Mouse (Mus musculus): ENCODE measurements around the gene Helq. TPM values are rescaled to one million over a fixed set of nuclear protein-coding genes. Genes with fewer than 3 reads are reported as not detected.

Helq gene
- polyA plus RNA-seq, 1 experiment from 2014 or later: 25.3 TPM

GRCm38 (mm10) chr5:100719235-100720088 is 78.9 kb downstream of the Helq start, which contains the start of gene Hpse:
Gene Hpse, minus strand, starts transcription at chr5:100719716.
- Histone ChIP-seq H3K4me2 (replicated peaks) (peak within 1 kb of the TSS; percentile 92), H3K27ac (no peak within 1 kb of the TSS), H3K27me3 (peaks cover 26% of the 10 kb centered on the region), H3K9ac (peak within 1 kb of the TSS; percentile 57), H3K9me3 (replicated peaks) (0 out of 2 replicates have a peak, but pooled peaks cover 3% of the 10 kb centered on the region), H3K36me3 (no peaks in the 10 kb centered on the region), H3K4me3 (peak within 1 kb of the TSS; percentile 48), H3K4me1 (0 out of 2 replicates have a peak, but pooled peaks cover 2% of the 10 kb centered on the region)
- WGBS: under 1% methylated on average over 49 of the region's 56 CpGs
- ATAC-seq (ENCODE audit: low FRiP score): peak; percentile 73

GRCm38 (mm10) chr5:100716762-100717161 is 81.6 kb downstream of the Helq start:
- H3K9me3 ChIP-seq (replicated peaks): no peaks in the 10 kb centered on the region
- H3K36me3 ChIP-seq: no peaks in the 10 kb centered on the region

More at GRCm38 (mm10) chr5:100716762-100717161, 81.6 kb downstream of the Helq start:
- peaks cover 26% of the 10 kb centered on the region for H3K27me3 ChIP-seq
- H3K4me1 ChIP-seq: 0 out of 2 replicates have a peak, but pooled peaks cover 2% of the 10 kb centered on the region
- no peak overlapping the region for H3K9ac ChIP-seq
- H3K4me3 ChIP-seq: no peak overlapping the region
- ATAC-seq (ENCODE audit: low FRiP score): no peak
- H3K4me2 ChIP-seq (replicated peaks): no peak overlapping the region
- no peak overlapping the region for H3K27ac ChIP-seq
- 94% methylated on average over 15 of the region's 15 CpGs for WGBS

Other genes starting within 250 kb of the Helq start
- gene Plac8, start 226.4 kb downstream of the Helq start, polyA plus RNA-seq (2016; fragmentation: Nextera tagmentation; extraction: Ambion mirVana): 1.8 and 3.0 TPM in 2 replicates
- gene Coq2, start 123.5 kb downstream of the Helq start, polyA plus RNA-seq (2016; fragmentation: Nextera tagmentation; extraction: Ambion mirVana): 44.6 and 46.8 TPM in 2 replicates
- 1.6 and 2.6 TPM in 2 replicates for gene Hpse, start 78.9 kb downstream of the Helq start, polyA plus RNA-seq (2016; fragmentation: Nextera tagmentation; extraction: Ambion mirVana)
- gene Mrps18c, start within 50 bp of the Helq start, polyA plus RNA-seq (2016; fragmentation: Nextera tagmentation; extraction: Ambion mirVana): 138 and 155 TPM in 2 replicates
- 21.6 and 23.4 TPM in 2 replicates for gene Abraxas1, start 22.4 kb upstream of the Helq start, polyA plus RNA-seq (2016; fragmentation: Nextera tagmentation; extraction: Ambion mirVana)
- gene Gpat3, start 47.1 kb upstream of the Helq start, polyA plus RNA-seq (2016; fragmentation: Nextera tagmentation; extraction: Ambion mirVana): 0.74 and 1.4 TPM in 2 replicates